Mouse (Mus musculus): Measurements from ENCODE around the gene Vcl.

GRCm38 (mm10) chr14:20916625-20917612 is 12.3 kb upstream of the Vcl start:
- TF ChIP-seq CTCF (IDR thresholded peaks at IDR 0.05; ENCODE audit: borderline replicate concordance, insufficient read depth, low read length) (no peak), POLR2A (IDR thresholded peaks at IDR 0.05; ENCODE audit: low read depth, low read length) (no peak)

All from embryonic fibroblast, embryonic 13.5 days (primary cell).